Mouse (Mus musculus) central nervous system, embryonic 18 days (tissue): ENCODE measurements around the gene Etv1. TPM values are rescaled to one million over a fixed set of nuclear protein-coding genes. Genes with fewer than 3 reads are reported as not detected.

ENCODE experiments used
- polyA plus RNA-seq: library from polyadenylated mRNA; depleted of rRNA; stranded (reverse); fragments of >200 nt; gene quantifications from 2 replicates; pipeline ENCODE4 v1.2.3, GENCODE M21; 2012; rRNA removed

Etv1 gene
- polyA plus RNA-seq, result 16.7 and 21.7 TPM in 2 replicates

GRCm38 (mm10) chr12:38779186-38779777 is at the start of gene Etv1:
Etv1 (plus strand) TSS chr12:38779380.

